Mouse (Mus musculus) lung, embryonic 14.5 days (tissue): ENCODE results near the gene Gm49353. TPM values are rescaled to one million over a fixed set of nuclear protein-coding genes. Genes with fewer than 3 reads are reported as not detected.

Source experiments
- ATAC-seq: fragments of 200-750 bp; cut with Nextera tagmentation; 2 replicates; pipeline ENCODE4 v1.8.0; 2017; ENCODE audit warnings: mild to moderate bottlenecking, moderate TSS enrichment, moderate library complexity; ENCODE audit not compliant: insufficient read depth
- DNase-seq: peaks from one replicate; pipeline ENCODE4 v3.0.0-alpha.2; 2015
- H3K27ac ChIP-seq: fragments of 300-500 bp; sonication (generic); 2 replicates; pipeline ENCODE4 v1.5.1; 2014; ENCODE audit warnings: low read depth, mild to moderate bottlenecking, moderate library complexity
- H3K27me3 ChIP-seq: fragments of 300-500 bp; sonication (generic); 2 replicates; pipeline ENCODE4 v1.6.1; 2014; ENCODE audit warnings: low read length, control low read depth; ENCODE audit not compliant: insufficient read depth
- H3K36me3 ChIP-seq: fragments of 300-500 bp; sonication (generic); 2 replicates; pipeline ENCODE4 v1.6.1; 2014; ENCODE audit warnings: control low read depth; ENCODE audit not compliant: insufficient read depth
- H3K4me1 ChIP-seq: fragments of 300-500 bp; sonication (generic); 2 replicates; pipeline ENCODE4 v1.6.1; 2014; ENCODE audit warnings: antibody characterized with exemption, control low read depth; ENCODE audit not compliant: insufficient read depth
- H3K4me2 ChIP-seq: fragments of 300-500 bp; sonication (generic); 2 replicates; pipeline ENCODE4 v1.6.1; 2014; ENCODE audit warnings: mild to moderate bottlenecking
- H3K4me3 ChIP-seq: fragments of 300-500 bp; sonication (generic); 2 replicates; pipeline ENCODE4 v1.5.1; 2014; ENCODE audit warnings: low read depth, low read length
- H3K9ac ChIP-seq: fragments of 300-500 bp; sonication (generic); 2 replicates; pipeline ENCODE4 v1.6.1; 2014
- H3K9me3 ChIP-seq: fragments of 300-500 bp; sonication (generic); 2 replicates; pipeline ENCODE4 v1.6.1; 2016; ENCODE audit warnings: low read depth, low read length, control low read depth
- CTCF ChIP-seq: IDR thresholded peaks from 2 replicates; pipeline ENCODE4 v1.5.1; 2016; ENCODE audit warnings: antibody characterized with exemption, low read depth
- WGBS: fragments of 180-500 bp; shearing (Covaris S2); extraction: QIAGEN DNeasy Blood & Tissue Kit; methylation state at CpG from one replicate; pipeline ENCODE4 v1.1.7; 2014; 5-methylcytosine and 5-hydroxymethylcytosine counted together
- polyA plus RNA-seq: library from polyadenylated mRNA; unstranded; fragments of >200 nt; fragmentation: Nextera tagmentation; extraction: Ambion mirVana; gene quantifications from 2 replicates; pipeline ENCODE4 v1.2.1, GENCODE M21; 2014

Gm49353 gene
- polyA plus RNA-seq, 1 experiment from 2014 or later, result not detected

DNA sequence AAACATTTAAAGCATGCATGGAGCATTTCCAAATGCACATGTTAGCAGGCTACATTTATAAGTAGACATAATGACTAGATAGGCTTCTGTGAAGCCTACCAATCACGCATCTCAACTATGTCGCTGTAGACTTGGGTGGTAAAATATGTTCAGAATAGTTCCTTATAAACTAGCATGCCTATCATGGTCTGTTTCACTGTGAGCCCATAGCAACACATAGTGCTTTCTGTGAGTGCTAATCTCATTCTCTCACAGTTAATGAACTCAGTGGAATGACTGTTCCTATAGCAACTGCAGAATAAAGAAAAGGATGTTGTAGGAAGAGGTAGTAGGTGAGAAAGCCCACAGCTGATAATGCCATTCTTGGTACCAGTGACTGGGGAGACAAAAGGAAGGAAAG, 17.7 kb upstream of the Gm49353 start:
- TF ChIP-seq CTCF, result no peak
- ATAC-seq (no peak), DNase-seq (no peak)
- Histone ChIP-seq H3K4me1 (no peaks in the 10 kb centered on the region), H3K4me3 (no peak overlapping the region), H3K36me3 (no peaks in the 10 kb centered on the region), H3K27ac (no peak overlapping the region), H3K9ac (no peak overlapping the region), H3K27me3 (no peaks in the 10 kb centered on the region), H3K9me3 (no peaks in the 10 kb centered on the region), H3K4me2 (no peak overlapping the region)
- WGBS, result 72% methylated on average over 2 of the region's 2 CpGs

DNA sequence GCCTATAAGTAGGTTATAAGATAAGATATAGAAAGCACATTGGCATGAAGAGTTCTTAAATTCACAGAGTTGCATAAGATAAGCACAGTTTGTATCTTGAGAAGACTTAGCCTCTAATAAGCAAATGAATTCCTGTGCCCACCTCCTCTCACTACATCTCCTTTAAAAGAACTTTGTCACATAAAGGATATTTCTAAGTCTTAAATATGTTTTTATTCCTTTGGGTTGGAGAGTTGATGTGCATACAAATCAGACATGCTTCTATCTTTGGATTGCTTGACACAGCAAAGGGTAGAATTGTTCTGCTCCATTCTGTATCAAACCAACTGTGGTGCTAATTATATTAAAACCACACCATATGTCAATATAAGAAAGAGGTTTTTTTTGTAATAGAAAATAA, 5.0 kb upstream of the Gm49353 start:
- Histone ChIP-seq H3K9me3 (peaks cover 3% of the 10 kb centered on the region; the same call in 1 of the 2 replicates), H3K4me2 (no peak overlapping the region), H3K4me1 (no peaks in the 10 kb centered on the region), H3K36me3 (no peaks in the 10 kb centered on the region), H3K9ac (no peak overlapping the region), H3K27me3 (no peaks in the 10 kb centered on the region), H3K4me3 (no peak overlapping the region), H3K27ac (no peak overlapping the region)
- no peak for ATAC-seq
- TF ChIP-seq CTCF, result no peak
- no peak for DNase-seq

DNA sequence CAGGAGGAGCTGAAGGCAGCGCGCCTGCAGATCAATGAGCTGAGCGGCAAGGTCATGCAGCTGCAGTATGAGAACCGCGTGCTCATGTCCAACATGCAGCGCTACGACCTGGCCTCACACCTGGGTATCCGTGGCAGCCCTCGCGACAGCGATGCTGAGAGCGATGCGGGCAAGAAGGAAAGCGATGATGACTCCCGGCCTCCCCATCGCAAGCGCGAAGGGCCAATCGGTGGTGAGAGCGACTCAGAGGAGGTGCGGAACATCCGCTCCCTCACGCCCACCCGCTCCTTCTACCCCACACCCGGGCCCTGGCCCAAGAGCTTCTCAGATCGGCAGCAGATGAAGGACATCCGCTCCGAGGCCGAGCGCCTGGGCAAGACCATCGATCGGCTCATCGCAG, 1.9 kb upstream of the Gm49353 start:
- no peak for TF ChIP-seq CTCF
- H3K4me3 ChIP-seq, result no peak overlapping the region
- no peak overlapping the region for H3K4me2 ChIP-seq
- 94% methylated on average over 33 of the region's 33 CpGs for WGBS
- DNase-seq (no peak), ATAC-seq (no peak)
- H3K9me3 ChIP-seq, result peaks cover 3% of the 10 kb centered on the region; the same call in 1 of the 2 replicates
- no peak overlapping the region for H3K9ac ChIP-seq
- H3K36me3 ChIP-seq, result no peaks in the 10 kb centered on the region
- H3K4me1 ChIP-seq, result no peaks in the 10 kb centered on the region
- no peaks in the 10 kb centered on the region for H3K27me3 ChIP-seq
- H3K27ac ChIP-seq, result no peak overlapping the region

DNA sequence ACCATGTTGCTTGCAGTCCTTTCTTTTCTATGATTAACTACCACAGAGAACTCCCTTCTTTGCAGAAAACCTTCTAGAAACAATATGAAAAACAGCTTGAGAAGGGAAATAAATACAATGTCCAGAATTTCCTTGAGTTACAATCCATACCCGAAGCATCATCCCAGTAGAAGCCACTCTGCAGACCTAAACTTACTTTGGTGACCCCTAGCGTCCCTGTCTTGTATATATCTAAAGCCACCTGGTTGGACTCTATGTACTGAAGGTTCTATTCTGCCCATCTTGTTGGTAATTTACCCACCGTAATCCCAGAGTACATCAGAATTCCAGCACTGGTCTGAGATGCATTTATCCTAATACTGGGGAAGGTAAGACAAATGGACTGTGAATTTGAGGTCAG, 1.1 kb downstream of the Gm49353 start:
- no peak for ATAC-seq
- Histone ChIP-seq H3K9me3 (peaks cover 3% of the 10 kb centered on the region; the same call in 1 of the 2 replicates), H3K9ac (no peak overlapping the region), H3K4me1 (no peaks in the 10 kb centered on the region), H3K27me3 (no peaks in the 10 kb centered on the region), H3K4me3 (no peak overlapping the region), H3K36me3 (no peaks in the 10 kb centered on the region), H3K4me2 (no peak overlapping the region), H3K27ac (no peak overlapping the region)
- 71% methylated on average over 3 of the region's 3 CpGs for WGBS
- no peak for TF ChIP-seq CTCF
- DNase-seq, result no peak

DNA sequence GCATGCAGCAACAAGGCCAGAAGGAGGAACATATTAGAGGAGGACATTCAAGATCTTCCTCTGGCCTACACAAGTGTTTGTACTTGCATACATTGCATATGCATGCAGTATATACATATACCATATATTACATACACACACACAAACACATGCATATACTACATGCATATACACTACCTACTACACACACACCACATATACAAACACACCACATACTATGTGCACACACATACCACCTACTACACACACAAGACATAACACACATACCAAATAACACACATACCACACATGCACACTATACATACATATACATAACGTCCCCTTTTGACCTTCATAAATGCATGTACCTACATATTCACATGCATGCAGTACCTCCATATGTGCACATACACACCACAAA, 1.9 kb downstream of the Gm49353 start:
- TF ChIP-seq CTCF, result no peak
- Histone ChIP-seq H3K36me3 (no peaks in the 10 kb centered on the region), H3K4me1 (no peaks in the 10 kb centered on the region), H3K27me3 (no peaks in the 10 kb centered on the region), H3K9ac (no peak overlapping the region), H3K4me3 (no peak overlapping the region), H3K9me3 (peaks cover 3% of the 10 kb centered on the region; the same call in 1 of the 2 replicates), H3K4me2 (no peak overlapping the region), H3K27ac (no peak overlapping the region)
- WGBS, result 82% methylated on average over 1 of the region's 1 CpGs
- DNase-seq (no peak), ATAC-seq (no peak)

DNA sequence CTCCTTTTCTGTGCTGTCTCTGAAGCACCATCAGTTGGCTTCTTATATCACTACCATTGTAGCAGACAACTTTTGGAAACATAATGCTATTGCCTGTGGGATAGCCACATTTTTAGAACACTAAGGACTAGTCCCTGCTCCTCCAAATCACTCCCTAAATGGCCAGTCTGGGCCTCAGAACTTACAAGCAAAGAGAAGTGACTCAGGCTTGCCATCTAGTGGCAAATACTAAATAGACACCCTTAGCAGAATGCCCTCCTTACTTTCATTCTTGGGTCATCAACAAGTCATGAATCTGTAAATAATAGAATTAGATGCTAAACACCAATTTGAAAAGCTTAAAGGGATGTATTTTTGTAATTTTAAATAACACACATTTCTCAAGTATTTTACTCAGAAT, 8.0 kb downstream of the Gm49353 start:
- Histone ChIP-seq H3K4me3 (no peak overlapping the region), H3K4me1 (no peaks in the 10 kb centered on the region), H3K27me3 (no peaks in the 10 kb centered on the region), H3K9ac (no peak overlapping the region), H3K4me2 (no peak overlapping the region), H3K36me3 (no peaks in the 10 kb centered on the region), H3K9me3 (no peaks in the 10 kb centered on the region), H3K27ac (no peak overlapping the region)
- peak; percentile 70 for TF ChIP-seq CTCF
- DNase-seq (peak; percentile 78), ATAC-seq (0 out of 2 replicates have a peak, but pooled peaks have one; percentile 63)

DNA sequence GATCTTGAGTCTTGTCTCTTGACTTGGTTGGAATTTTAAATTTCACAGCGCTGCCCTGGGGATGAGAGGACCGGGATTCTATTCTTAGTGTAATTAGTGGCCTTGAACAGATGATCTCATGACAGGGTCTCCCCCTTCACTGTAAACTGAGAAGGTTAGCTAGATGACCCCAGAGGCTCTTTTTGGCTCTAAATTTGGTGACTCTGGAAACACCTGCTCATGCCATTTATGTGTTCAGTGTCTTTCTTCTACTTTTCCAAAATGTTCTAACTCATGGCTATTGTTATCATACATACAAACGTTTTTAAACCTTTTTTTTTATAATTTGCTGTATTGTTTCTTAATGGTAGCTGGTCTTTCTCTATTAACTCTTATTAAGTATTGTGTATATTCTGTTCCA, 10.0 kb downstream of the Gm49353 start:
- H3K9ac ChIP-seq, result no peak overlapping the region
- no peak overlapping the region for H3K4me3 ChIP-seq
- no peak overlapping the region for H3K4me2 ChIP-seq
- H3K36me3 ChIP-seq, result no peaks in the 10 kb centered on the region
- 41% methylated on average over 3 of the region's 3 CpGs for WGBS
- DNase-seq (no peak), ATAC-seq (no peak)
- no peak for TF ChIP-seq CTCF
- H3K4me1 ChIP-seq, result no peaks in the 10 kb centered on the region
- H3K9me3 ChIP-seq, result no peaks in the 10 kb centered on the region
- no peak overlapping the region for H3K27ac ChIP-seq
- no peaks in the 10 kb centered on the region for H3K27me3 ChIP-seq

DNA sequence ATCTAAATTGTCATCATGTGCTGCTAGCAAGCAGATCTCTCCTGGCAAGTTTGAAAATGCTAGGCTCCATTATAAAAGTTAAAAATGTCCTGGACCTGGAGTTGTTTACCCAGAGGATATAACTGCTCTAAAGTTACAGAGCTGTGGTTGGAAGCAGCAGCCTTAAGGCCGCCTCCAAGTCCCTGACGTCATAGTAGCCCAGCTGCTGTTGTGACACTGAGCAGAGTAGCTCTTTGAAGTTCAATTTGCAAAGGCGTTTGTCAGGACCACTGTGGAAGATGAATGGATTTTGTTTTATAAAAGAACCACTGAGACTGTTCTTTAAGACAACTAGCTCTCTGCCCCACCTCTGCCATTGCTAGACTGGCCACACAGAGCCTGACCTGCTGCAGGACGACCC, 12.7 kb downstream of the Gm49353 start, which contains the start of gene 9330159F19Rik:
9330159F19Rik (plus strand) TSS at position 154 of the 400 bp plus-strand sequence.
- 0 out of 2 replicates have a peak within 1 kb of the TSS, but pooled peaks have one; percentile 9 for H3K27ac ChIP-seq
- DNase-seq, result peak; percentile 86
- H3K4me3 ChIP-seq, result no peak within 1 kb of the TSS
- peak; percentile 99 for ATAC-seq
- WGBS, result 7% methylated on average over 4 of the region's 4 CpGs
- H3K4me1 ChIP-seq, result no peaks in the 10 kb centered on the region
- no peaks in the 10 kb centered on the region for H3K9me3 ChIP-seq
- peak within 1 kb of the TSS; percentile 25; the same call in 1 of the 2 replicates for H3K4me2 ChIP-seq
- no peak for TF ChIP-seq CTCF
- no peaks in the 10 kb centered on the region for H3K27me3 ChIP-seq
- H3K9ac ChIP-seq, result no peak within 1 kb of the TSS
- no peaks in the 10 kb centered on the region for H3K36me3 ChIP-seq
